Mouse (Mus musculus) A20 (cell line): ENCODE measurements around the gene Arhgap10.

Source experiments
- DNase-seq: peaks from one replicate; pipeline ENCODE4 v3.0.0-alpha.2; 2011; ENCODE audit warnings: low read depth, low spot score

Gene Arhgap10

DNA sequence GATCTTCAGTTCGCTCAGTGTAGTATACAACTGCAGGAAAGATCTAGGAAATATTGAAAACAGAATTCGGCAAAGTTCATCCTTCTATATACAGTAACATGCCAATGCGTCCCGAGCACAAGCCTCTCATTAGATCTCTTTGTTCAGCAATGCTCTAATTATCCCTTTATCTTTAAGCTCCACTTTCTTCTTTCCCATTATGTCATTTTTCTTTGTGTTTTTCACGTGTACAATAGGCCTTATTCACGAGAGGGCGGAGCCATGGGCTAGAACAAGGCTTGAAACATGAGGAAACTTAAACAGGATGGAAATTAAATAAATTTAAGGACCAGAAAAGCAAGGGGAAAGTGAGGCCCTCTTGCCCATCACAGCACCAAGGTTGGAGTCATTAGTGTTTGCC is 289.1 kb downstream of the Arhgap10 start:
- no peak for DNase-seq

DNA sequence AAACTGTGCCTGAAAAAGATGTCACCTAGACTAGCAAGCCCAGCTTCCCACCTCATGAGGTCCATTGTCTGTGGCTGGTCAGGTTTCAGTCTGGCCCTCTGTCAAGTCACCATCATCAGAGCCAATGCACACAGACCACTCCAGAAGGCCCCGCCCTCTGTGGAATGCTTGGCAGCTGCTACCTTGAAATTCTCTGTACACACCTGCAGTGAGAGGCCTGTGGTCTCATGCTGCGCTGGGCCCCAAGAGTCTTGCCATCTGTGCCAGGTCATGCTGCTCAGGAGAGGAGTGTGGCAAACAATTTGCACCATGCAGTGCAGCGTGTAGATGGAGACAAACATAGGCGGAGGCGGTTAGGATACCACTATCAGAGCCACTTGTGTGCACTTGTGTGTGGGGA is 290.0 kb downstream of the Arhgap10 start:
- DNase-seq = no peak

DNA sequence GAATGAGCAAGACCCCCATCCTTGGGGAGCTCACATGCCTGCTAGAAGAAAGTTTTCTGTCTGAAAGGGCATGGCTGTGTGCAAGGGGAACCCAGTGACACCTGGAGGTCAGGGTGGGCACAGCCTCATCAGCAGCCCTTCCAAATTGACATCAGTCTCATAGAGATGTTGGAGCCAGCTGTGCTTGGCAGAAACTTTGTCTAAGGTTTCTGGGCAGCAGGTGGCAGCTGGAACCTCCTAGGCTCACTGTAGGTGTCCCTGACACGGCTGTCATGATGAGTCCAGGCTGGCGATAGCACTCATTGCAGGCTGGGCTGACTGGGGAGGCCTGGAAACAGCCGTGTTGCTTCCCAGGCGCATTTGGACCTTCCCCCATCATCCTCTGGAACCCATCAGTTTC is 294.6 kb downstream of the Arhgap10 start:
- DNase-seq = peak; percentile 21

DNA sequence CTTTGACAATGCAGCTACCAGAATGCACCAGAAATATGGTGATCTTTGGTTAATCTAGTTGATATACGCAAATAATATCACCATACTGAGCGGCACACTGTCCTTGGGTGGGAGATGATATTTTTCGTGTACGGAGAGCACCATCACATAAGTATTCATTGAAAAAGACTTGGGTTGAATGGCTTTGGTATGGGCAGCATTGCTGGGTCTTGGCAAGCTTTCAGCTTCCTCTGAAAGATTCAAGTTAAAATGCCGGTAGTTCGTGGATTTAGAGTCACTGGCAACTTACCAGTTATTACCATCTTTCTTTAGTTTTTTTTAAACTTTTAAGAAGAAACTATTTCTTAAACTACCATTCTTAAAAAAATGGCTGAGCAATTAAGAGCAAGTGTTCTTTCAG is 302.6 kb downstream of the Arhgap10 start:
- no peak for DNase-seq

DNA sequence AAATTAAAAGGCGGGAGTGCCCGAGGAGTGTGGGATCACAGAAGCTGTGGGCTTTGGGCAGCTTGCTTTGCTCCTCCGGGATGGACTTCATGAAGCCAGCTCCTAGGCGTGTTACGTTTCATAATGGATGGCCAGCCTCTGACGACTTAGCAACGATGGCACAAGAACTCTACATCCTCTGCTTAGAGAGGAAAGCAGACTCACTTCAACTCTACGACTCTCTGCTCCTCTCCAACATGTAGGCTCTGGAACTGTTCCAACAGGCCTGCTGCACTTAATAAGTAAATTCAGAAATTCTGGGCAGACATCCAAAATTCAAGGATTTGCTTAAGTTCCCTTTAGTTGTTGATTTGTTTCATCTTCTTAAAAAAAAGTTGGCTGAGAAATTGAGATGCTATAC is 303.1 kb downstream of the Arhgap10 start:
- no peak for DNase-seq

DNA sequence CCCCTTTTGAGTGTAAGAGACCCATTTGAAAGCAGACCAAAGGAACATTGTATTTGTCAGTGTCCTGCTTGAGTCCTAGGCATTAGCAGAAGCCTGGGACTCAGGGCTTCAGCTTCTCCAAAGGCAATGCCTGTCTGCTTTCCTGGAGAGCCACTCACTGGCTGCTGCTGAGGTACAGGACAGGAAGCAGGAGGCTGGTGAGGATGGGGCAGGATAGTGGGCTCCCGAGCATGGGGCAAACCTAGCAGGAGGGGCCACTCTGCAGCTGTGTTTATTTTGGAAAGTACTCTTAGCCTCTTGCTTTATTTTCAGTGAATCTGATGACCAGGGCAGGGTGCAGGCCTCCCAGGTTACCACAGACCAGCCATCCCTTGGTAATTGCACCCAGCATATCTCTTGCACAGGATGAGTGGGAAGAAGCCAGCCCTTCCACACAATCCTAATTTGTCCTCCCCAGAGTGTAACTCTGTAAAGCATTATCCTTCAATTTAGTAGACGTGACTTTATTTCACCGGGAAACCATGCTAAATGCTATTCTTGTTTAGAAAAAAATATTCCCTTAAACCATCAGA is 303.8 kb downstream of the Arhgap10 start:
- DNase-seq = no peak

DNA sequence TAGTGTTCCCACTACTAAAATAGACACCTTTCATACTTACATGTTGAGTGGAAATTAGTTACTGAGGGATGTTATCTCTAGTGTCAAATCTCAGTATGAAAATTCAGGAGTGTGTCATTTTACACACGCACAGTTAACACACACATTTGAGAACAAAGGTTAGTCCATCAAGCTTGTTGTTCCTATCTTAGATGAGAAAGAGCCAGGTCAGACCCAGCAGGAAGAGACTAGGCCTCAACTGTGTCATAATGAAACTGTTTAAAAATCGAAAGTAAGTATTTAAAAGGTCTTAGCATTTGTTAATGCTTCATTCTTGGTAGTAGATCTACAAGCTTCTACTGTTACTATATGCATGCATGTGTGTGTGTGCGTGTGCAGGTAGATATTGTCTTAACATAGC is 308.5 kb downstream of the Arhgap10 start:
- peak; percentile 74 for DNase-seq
